Comparison of ENCODE assay signal across 19 mouse cellular contexts in genomic region chr6:129214263-129214662, GRCm38 (mm10). TPM values are rescaled to one million over a fixed set of nuclear protein-coding genes. Genes with fewer than 3 reads are reported as not detected.
DNase-seq lines count a peak whose midpoint lies in the region; ATAC-seq and TF ChIP-seq lines count a peak whose summit lies in the region.
"Had no signal": no experiment of that assay in that cellular context is flagged by ENCODE, and none has a peak within 500 bp of the region (broad histone marks: within the 10 kb centered on the region; RNA-seq: fewer than 3 reads in every experiment).

No protein-coding gene starts in this region.

- no peak overlapping the region for H3K4me3 ChIP-seq in kidney, embryonic 16.5 days (ENCODE audit: low read length)
- no peak overlapping the region for H3K4me3 ChIP-seq in CH12.LX (replicated peaks in 1 of 3; ENCODE audit: low read depth in 2 of 3, low read length in 2 of 3, poor library complexity in 1 of 3)
- no peak overlapping the region for H3K4me3 ChIP-seq in bone marrow macrophage, adult 2 months (ENCODE audit: insufficient read depth, low read length)
- no peak overlapping the region for H3K4me3 ChIP-seq in macrophage (ENCODE audit: inconsistent target)
- H3K4me3 ChIP-seq: embryonic facial prominence, embryonic 15.5 days; left cerebral cortex, adult 2 months; midbrain, embryonic 12.5 days; neural tube, embryonic 13.5 days had no signal

- no peak for ATAC-seq in kidney, embryonic 16.5 days (ENCODE audit: low FRiP score, low TSS enrichment)
- ATAC-seq in erythroblast, adult 5-6 weeks (replicated peaks; ENCODE audit: low FRiP score, poor library complexity, severe bottlenecking) = no peak
- ATAC-seq: forebrain, embryonic 14.5 days had no signal

- TF ChIP-seq EP300 in CH12.LX (IDR thresholded peaks at IDR 0.05; ENCODE audit: low read length) = no peak

- WGBS in kidney, embryonic 16.5 days = 86% methylated on average over 2 of the region's 2 CpGs
- WGBS in macrophage (ENCODE audit: missing documents) = 75% methylated on average over 2 of the region's 2 CpGs

- dilution Hi-C loops in CH12.LX (cut with MboI; ENCODE audit: extremely low pct_ligation_motif_present, extremely low pct_unique_long_range_greater_than_20kb, low sequenced_read_pairs) = no loop called here

- in situ Hi-C loops in CH12.LX (cut with MboI; ENCODE audit: low pct_ligation_motif_present, low pct_unique_long_range_greater_than_20kb, low sequenced_read_pairs) = no loop called here

- no peak for TF ChIP-seq RAD21 in CH12.LX (IDR thresholded peaks at IDR 0.05; ENCODE audit: low read depth, low read length)

- no peak for TF ChIP-seq CTCF in CH12.LX (conservative IDR thresholded peaks at IDR 0.05 in 1 of 2, IDR thresholded peaks at IDR 0.05 in 1 of 2; ENCODE audit: low read depth in 2 of 2, low read length in 2 of 2)
- TF ChIP-seq CTCF in bone marrow macrophage, adult 2 months (IDR thresholded peaks at IDR 0.05; ENCODE audit: low read depth, low read length) = no peak

- no peaks in the 10 kb centered on the region for H3K36me3 ChIP-seq in kidney, embryonic 16.5 days (ENCODE audit: insufficient read depth, low read length)
- no peaks in the 10 kb centered on the region for H3K36me3 ChIP-seq in CH12.LX (replicated peaks in 1 of 2; ENCODE audit: control insufficient read depth in 1 of 2, insufficient read depth in 1 of 2, low read length in 1 of 2)
- H3K36me3 ChIP-seq in macrophage (ENCODE audit: inconsistent target) = no peaks in the 10 kb centered on the region
- H3K36me3 ChIP-seq: embryonic facial prominence, embryonic 15.5 days; midbrain, embryonic 12.5 days; neural tube, embryonic 13.5 days had no signal

- H3K27ac ChIP-seq in kidney, embryonic 16.5 days (ENCODE audit: low read length) = peak overlapping the region; percentile 81
- H3K27ac ChIP-seq in CH12.LX (ENCODE audit: insufficient read depth, low read depth) (0 out of 2 replicates have a peak overlapping the region, but pooled peaks have one; percentile 12), macrophage (peak overlapping the region; percentile 98)
- peak overlapping the region; percentile 26; the same call in 1 of the 2 replicates for H3K27ac ChIP-seq in bone marrow macrophage, adult 2 months (ENCODE audit: insufficient read depth, low read depth, low read length)
- H3K27ac ChIP-seq: embryonic facial prominence, embryonic 15.5 days; left cerebral cortex, adult 2 months; liver, embryonic 14.5 days; midbrain, embryonic 12.5 days; neural tube, embryonic 13.5 days had no signal

- no peak for DNase-seq in kidney, postnatal 14 days
- no peak for DNase-seq in CH12.LX (ENCODE audit: extremely low read depth)
- no peak for DNase-seq in frontal cortex, adult 2 months (ENCODE audit: extremely low spot score in 1 of 2, low spot score in 1 of 2)
- DNase-seq: adrenal gland, postnatal 36 days; cerebellum, postnatal 10 days; embryo, embryonic 11 days; kidney, adult 11 months; lung, postnatal 4 days had no signal

- peaks cover 29% of the 10 kb centered on the region for H3K4me1 ChIP-seq in kidney, embryonic 16.5 days (ENCODE audit: insufficient read depth, low read length)
- H3K4me1 ChIP-seq in CH12.LX (ENCODE audit: control insufficient read depth in 1 of 2, insufficient read depth in 2 of 2) = peaks cover 9 to 26% of the 10 kb centered on the region in 2 experiments
- peaks cover 20% of the 10 kb centered on the region for H3K4me1 ChIP-seq in bone marrow macrophage, adult 2 months (ENCODE audit: control insufficient read depth, insufficient read depth, low read length)
- H3K4me1 ChIP-seq: embryonic facial prominence, embryonic 15.5 days; midbrain, embryonic 12.5 days; neural tube, embryonic 13.5 days had no signal

- H3K79me2 ChIP-seq in CH12.LX (replicated peaks; ENCODE audit: control insufficient read depth, extremely low read depth, insufficient read depth, poor library complexity, severe bottlenecking) (no peaks in the 10 kb centered on the region), macrophage (ENCODE audit: inconsistent target) (no peaks in the 10 kb centered on the region)

- TF ChIP-seq POLR2A in CH12.LX (IDR thresholded peaks at IDR 0.05; ENCODE audit: low read depth, low read length) = no peak
- no peak for TF ChIP-seq POLR2A in bone marrow macrophage, adult 2 months (IDR thresholded peaks at IDR 0.05; ENCODE audit: borderline replicate concordance, low read depth, low read length)

- no peak overlapping the region for H3K9ac ChIP-seq in kidney, embryonic 16.5 days (replicated peaks; ENCODE audit: low read length)
- H3K9ac ChIP-seq in CH12.LX (ENCODE audit: insufficient read depth, low read depth) = no peak overlapping the region
- H3K9ac ChIP-seq: embryonic facial prominence, embryonic 15.5 days; liver, embryonic 14.5 days; midbrain, embryonic 12.5 days; neural tube, embryonic 13.5 days had no signal

- no peaks in the 10 kb centered on the region for H3K27me3 ChIP-seq in kidney, embryonic 16.5 days (ENCODE audit: insufficient read depth, low read length)
- H3K27me3 ChIP-seq in CH12.LX (replicated peaks) = no peaks in the 10 kb centered on the region
- H3K27me3 ChIP-seq: embryonic facial prominence, embryonic 15.5 days; midbrain, embryonic 12.5 days; neural tube, embryonic 13.5 days had no signal

- H3K9me3 ChIP-seq in kidney, embryonic 16.5 days (ENCODE audit: low read length) = no peaks in the 10 kb centered on the region
- H3K9me3 ChIP-seq in CH12.LX (replicated peaks; ENCODE audit: low read length) = peaks cover 5% of the 10 kb centered on the region
- H3K9me3 ChIP-seq: embryonic facial prominence, embryonic 15.5 days; midbrain, embryonic 12.5 days; neural tube, embryonic 13.5 days had no signal

- H3K4me2 ChIP-seq in kidney, embryonic 16.5 days (replicated peaks; ENCODE audit: low read depth, low read length) = no peak overlapping the region
- H3K4me2 ChIP-seq in CH12.LX (ENCODE audit: insufficient read depth, low read depth, poor library complexity, severe bottlenecking) = no peak overlapping the region
- H3K4me2 ChIP-seq: embryonic facial prominence, embryonic 15.5 days; midbrain, embryonic 12.5 days; neural tube, embryonic 13.5 days had no signal

TF ChIP-seq in CH12.LX, 34 proteins besides CTCF, POLR2A, EP300 and RAD21:
- TF ChIP-seq BHLHE40 (IDR thresholded peaks at IDR 0.05; ENCODE audit: low read depth, low read length) (no peak), MEF2A (IDR thresholded peaks at IDR 0.05; ENCODE audit: borderline replicate concordance, low read depth, low read length) (no peak), MYC (IDR thresholded peaks at IDR 0.05; ENCODE audit: low read depth, low read length) (no peak), CHD1 (IDR thresholded peaks at IDR 0.05; ENCODE audit: low read depth, low read length) (no peak), ETS1 (conservative IDR thresholded peaks at IDR 0.05; ENCODE audit: low read depth, low read length) (no peak), GABPA (IDR thresholded peaks at IDR 0.05; ENCODE audit: insufficient replicate concordance, low read depth, low read length) (no peak), MAZ (IDR thresholded peaks at IDR 0.05; ENCODE audit: low read depth, low read length) (no peak), USF1 (IDR thresholded peaks at IDR 0.05; ENCODE audit: low read depth, low read length) (no peak), UBTF (IDR thresholded peaks at IDR 0.05; ENCODE audit: low read depth, low read length) (no peak)

RNA-seq across cellular contexts. Expression of gene Clec2d, which starts 33.8 kb away (rescaled TPM):
- polyA plus RNA-seq in kidney, embryonic 16.5 days (2015; fragmentation: Nextera tagmentation; extraction: Ambion mirVana) = 0.90 and 0.91 TPM in 2 replicates
- 50.7 and 53.4 TPM in 2 replicates for total RNA-seq in CH12.LX (2012; rRNA removed)
- 19.7 and 25.9 TPM in 2 replicates for total RNA-seq in CH12.LX (2014; rRNA removed)
- 5.1 and 6.0 TPM in 2 replicates for polyA plus RNA-seq in CH12.LX (2012; ENCODE audit: insufficient read length, low read depth)
- polyA plus RNA-seq in bone marrow macrophage, adult 2 months (2012; ENCODE audit: insufficient read depth, insufficient read length, missing spikeins) = 99.8 and 118 TPM in 2 replicates
- 1,000 to 10,000 TPM in 14 of 26 experiments, 100 to 1,000 TPM in 12; 684 to 1,927 (median 1,016) TPM for total RNA-seq in macrophage (2018; cell fraction: chromatin; rRNA removed)
- total RNA-seq in macrophage (2018; cell fraction: cytosol; rRNA removed) = 100 to 1,000 TPM; 130 to 310 (median 205) TPM
- total RNA-seq in macrophage (2018; cell fraction: nucleus; rRNA removed) = 1,000 to 10,000 TPM in 24 of 26 experiments, 100 to 1,000 TPM in 2; 867 to 2,363 (median 1,262) TPM
- polyA plus RNA-seq in macrophage (2018) = 120 to 201 TPM (median 122 TPM) in 3 replicates
- total RNA-seq in erythroblast, adult 5-6 weeks (2015; ENCODE audit: low replicate concordance) = 4.2 and 9.0 TPM in 2 replicates
- total RNA-seq in erythroblast, adult 5-6 weeks (2017; ENCODE audit: low replicate concordance) = 37.6 and 44.3 TPM in 2 replicates
- 14.0 and 20.5 TPM in 2 replicates for polyA plus RNA-seq in frontal cortex, adult 2 months (2012; rRNA removed)
- polyA plus RNA-seq: forebrain, embryonic 14.5 days; limb, embryonic 11.5 days; neural tube, embryonic 13.5 days had no signal

Comparison
In these comparisons a context has a peak if more than half of its experiments do, and no peak if none do; other contexts are left out.
1. H3K27ac ChIP-seq: peak in every context shown above with its lines; median percentile 98 in macrophage; 81 in kidney, embryonic 16.5 days; 26 in bone marrow macrophage, adult 2 months; 12 in CH12.LX.